Comparison of ENCODE assay signal across 14 mouse cellular contexts in the genomic region with DNA sequence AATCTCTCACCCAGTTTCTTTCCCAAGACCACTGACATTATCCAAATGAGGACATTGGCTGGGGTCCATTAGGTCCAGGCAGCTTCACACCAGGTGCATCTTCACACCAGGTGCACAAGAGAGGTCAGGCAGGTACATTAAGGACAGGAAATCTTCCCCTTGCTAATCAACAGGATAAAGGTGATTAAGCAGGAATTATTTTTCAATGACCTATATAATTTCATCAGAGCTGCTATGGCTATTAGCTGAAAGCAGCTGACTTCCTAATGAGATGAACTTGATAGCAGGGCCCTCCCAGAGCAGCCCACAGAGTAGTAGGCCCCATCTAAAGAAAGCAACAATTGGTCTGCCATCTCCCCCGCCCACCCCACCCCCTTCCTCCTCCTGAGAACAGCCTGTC. TPM values are rescaled to one million over a fixed set of nuclear protein-coding genes. Genes with fewer than 3 reads are reported as not detected.
DNase-seq lines count a peak whose midpoint lies in the region; ATAC-seq and TF ChIP-seq lines count a peak whose summit lies in the region.
"Had no signal": no experiment of that assay in that cellular context is flagged by ENCODE, and none has a peak within 500 bp of the region (broad histone marks: within the 10 kb centered on the region; RNA-seq: fewer than 3 reads in every experiment).

No protein-coding gene starts in this region.

- no peaks in the 10 kb centered on the region for H3K4me1 ChIP-seq in forebrain, postnatal 0 days (ENCODE audit: insufficient read depth)
- H3K4me1 ChIP-seq in forebrain, embryonic 15.5 days: peaks cover 20% of the 10 kb centered on the region
- H3K4me1 ChIP-seq in kidney, embryonic 14.5 days (ENCODE audit: control insufficient read depth, insufficient read depth, low read length): peaks cover 9% of the 10 kb centered on the region; the same call in 1 of the 2 replicates
- H3K4me1 ChIP-seq in limb, embryonic 14.5 days (ENCODE audit: control insufficient read depth, insufficient read depth, low read length): peaks cover 9% of the 10 kb centered on the region; the same call in 1 of the 2 replicates

- H3K9ac ChIP-seq in forebrain, postnatal 0 days: no peak overlapping the region
- H3K9ac ChIP-seq in forebrain, embryonic 15.5 days (replicated peaks): no peak overlapping the region
- H3K9ac ChIP-seq in kidney, embryonic 14.5 days (ENCODE audit: low read depth, low read length): no peak overlapping the region
- H3K9ac ChIP-seq in limb, embryonic 14.5 days (ENCODE audit: low read depth, low read length, severe bottlenecking): no peak overlapping the region

- no peak overlapping the region for H3K27ac ChIP-seq in forebrain, postnatal 0 days (ENCODE audit: low read depth, low read length)
- no peak overlapping the region for H3K27ac ChIP-seq in forebrain, embryonic 15.5 days (replicated peaks)
- H3K27ac ChIP-seq in kidney, embryonic 14.5 days (ENCODE audit: low read depth, low read length): no peak overlapping the region
- H3K27ac ChIP-seq in limb, embryonic 14.5 days (replicated peaks; ENCODE audit: low read depth, low read length): no peak overlapping the region

- no peak overlapping the region for H3K4me3 ChIP-seq in forebrain, postnatal 0 days (ENCODE audit: low read depth, low read length)
- no peak overlapping the region for H3K4me3 ChIP-seq in forebrain, embryonic 15.5 days
- no peak overlapping the region for H3K4me3 ChIP-seq in kidney, embryonic 14.5 days (ENCODE audit: low read length)
- H3K4me3 ChIP-seq in C2C12 (ENCODE audit: insufficient read depth, poor library complexity, severe bottlenecking): peak overlapping the region; percentile 54
- H3K4me3 ChIP-seq in limb, embryonic 14.5 days (replicated peaks; ENCODE audit: low read length): no peak overlapping the region

- no peaks in the 10 kb centered on the region for H3K36me3 ChIP-seq in forebrain, postnatal 0 days (ENCODE audit: insufficient read depth)
- H3K36me3 ChIP-seq in forebrain, embryonic 15.5 days: no peaks in the 10 kb centered on the region
- no peaks in the 10 kb centered on the region for H3K36me3 ChIP-seq in kidney, embryonic 14.5 days (ENCODE audit: control insufficient read depth, insufficient read depth, low read length)
- no peaks in the 10 kb centered on the region for H3K36me3 ChIP-seq in C2C12 (ENCODE audit: control insufficient read depth, insufficient read depth)
- no peaks in the 10 kb centered on the region for H3K36me3 ChIP-seq in limb, embryonic 14.5 days (ENCODE audit: control insufficient read depth, insufficient read depth, low read length)

- peaks cover 53% of the 10 kb centered on the region for H3K79me2 ChIP-seq in C2C12 (ENCODE audit: control insufficient read depth, insufficient read depth)

- no peak for DNase-seq in forebrain, postnatal 0 days
- DNase-seq in kidney, postnatal 4 days: no peak
- DNase-seq in limb, embryonic 14.5 days (ENCODE audit: low spot score): no peak
- no peak for DNase-seq in Muller cell, postnatal 12 days (ENCODE audit: inconsistent ontology term)
- DNase-seq: cerebellum, adult 11-12 months; gastrocnemius, postnatal 14 days; spleen, adult 18-20 months; thymus, adult 2 months had no signal

- H3ac ChIP-seq in C2C12 (ENCODE audit: control insufficient read depth, insufficient read length, low read depth): no peak overlapping the region

- peaks cover 27% of the 10 kb centered on the region for H3K79me3 ChIP-seq in C2C12 (ENCODE audit: low read depth)

- TF ChIP-seq POLR2A in limb, embryonic 14.5 days (IDR thresholded peaks at IDR 0.05; ENCODE audit: borderline replicate concordance, extremely low read depth, insufficient read depth, insufficient read length): no peak

- 31% methylated on average over 1 of the region's 1 CpGs for WGBS in forebrain, postnatal 0 days
- WGBS in forebrain, embryonic 15.5 days: 12% methylated on average over 1 of the region's 1 CpGs
- 17% methylated on average over 1 of the region's 1 CpGs for WGBS in kidney, embryonic 14.5 days
- WGBS in limb, embryonic 14.5 days: 80% methylated on average over 1 of the region's 1 CpGs

- peak overlapping the region; percentile 88; the same call in 1 of the 2 replicates for H3K4me2 ChIP-seq in forebrain, postnatal 0 days (ENCODE audit: low read depth)
- no peak overlapping the region for H3K4me2 ChIP-seq in forebrain, embryonic 15.5 days (replicated peaks)
- H3K4me2 ChIP-seq in kidney, embryonic 14.5 days (replicated peaks; ENCODE audit: low read depth, low read length): peak overlapping the region; percentile 86
- peak overlapping the region; percentile 88 for H3K4me2 ChIP-seq in limb, embryonic 14.5 days (replicated peaks; ENCODE audit: low read depth, low read length, severe bottlenecking)

- no peaks in the 10 kb centered on the region for H3K9me3 ChIP-seq in forebrain, postnatal 0 days (ENCODE audit: low read length)
- no peaks in the 10 kb centered on the region for H3K9me3 ChIP-seq in forebrain, embryonic 15.5 days
- no peaks in the 10 kb centered on the region for H3K9me3 ChIP-seq in kidney, embryonic 14.5 days (ENCODE audit: control insufficient read depth, low read length)
- no peaks in the 10 kb centered on the region for H3K9me3 ChIP-seq in limb, embryonic 14.5 days (ENCODE audit: control insufficient read depth, low read length)

- no peaks in the 10 kb centered on the region for H3K27me3 ChIP-seq in forebrain, postnatal 0 days (ENCODE audit: insufficient read depth, low read length)
- H3K27me3 ChIP-seq in forebrain, embryonic 15.5 days: peaks cover 18% of the 10 kb centered on the region
- no peaks in the 10 kb centered on the region; the same call in none of the 2 replicates for H3K27me3 ChIP-seq in kidney, embryonic 14.5 days (ENCODE audit: control insufficient read depth, insufficient read depth, low read length)
- H3K27me3 ChIP-seq in C2C12 (ENCODE audit: control insufficient read depth, insufficient read depth, insufficient read length): no peaks in the 10 kb centered on the region
- no peaks in the 10 kb centered on the region for H3K27me3 ChIP-seq in limb, embryonic 14.5 days (ENCODE audit: control insufficient read depth, insufficient read depth, low read length)

- no peak for TF ChIP-seq CTCF in forebrain, postnatal 0 days (IDR thresholded peaks at IDR 0.05; ENCODE audit: low read depth)
- no peak for TF ChIP-seq CTCF in C2C12 (IDR thresholded peaks at IDR 0.05; ENCODE audit: control insufficient read depth, insufficient read depth, insufficient read length)

- ATAC-seq in forebrain, postnatal 0 days: no peak
- ATAC-seq in forebrain, embryonic 15.5 days (replicated peaks): no peak
- no peak for ATAC-seq in kidney, embryonic 14.5 days (ENCODE audit: low FRiP score, low TSS enrichment)
- ATAC-seq in limb, embryonic 14.5 days (ENCODE audit: low FRiP score, low read depth): no peak
- ATAC-seq in granulocyte monocyte progenitor cell, adult 5-6 weeks (replicated peaks; ENCODE audit: poor library complexity, severe bottlenecking): no peak
- ATAC-seq: hindbrain, embryonic 16.5 days had no signal

TF ChIP-seq in C2C12, 6 proteins besides CTCF, POLR2A, EP300 and RAD21:
- TF ChIP-seq CEBPB (IDR thresholded peaks at IDR 0.05; ENCODE audit: low read depth): no peak
- no peak for TF ChIP-seq MYOD1 (IDR thresholded peaks at IDR 0.05; ENCODE audit: control insufficient read depth, insufficient read length, low read depth)
- TF ChIP-seq FOSL1 (IDR thresholded peaks at IDR 0.05; ENCODE audit: insufficient read depth, low read length, poor library complexity, severe bottlenecking): no peak
- no peak for TF ChIP-seq MYOG (IDR thresholded peaks at IDR 0.05; ENCODE audit: control insufficient read depth, extremely low read depth, insufficient read length)
- no peak for TF ChIP-seq MAX (IDR thresholded peaks at IDR 0.05)
- TF ChIP-seq USF1 (IDR thresholded peaks at IDR 0.05; ENCODE audit: low read depth): no peak

RNA-seq across cellular contexts. Expression of a gene that starts 1.4 kb away (rescaled TPM):
- total RNA-seq in forebrain, postnatal 0 days (2014; rRNA removed): 1.1 and 1.6 TPM in 2 replicates
- polyA plus RNA-seq in forebrain, postnatal 0 days (2015; fragmentation: Nextera tagmentation; extraction: Ambion mirVana): 1.1 and 1.2 TPM in 2 replicates
- polyA plus RNA-seq in forebrain, embryonic 15.5 days (2015; fragmentation: Nextera tagmentation; extraction: Ambion mirVana): 1.2 and 1.9 TPM in 2 replicates
- 1.8 and 2.6 TPM in 2 replicates for polyA plus RNA-seq in kidney, embryonic 14.5 days (2014; fragmentation: Nextera tagmentation; extraction: Ambion mirVana)
- polyA plus RNA-seq in C2C12 (2012; fragmentation: generic; extraction: Trizol): 1.4 TPM
- polyA plus RNA-seq in limb, embryonic 14.5 days (2012; rRNA removed): 0.89 and 1.1 TPM in 2 replicates
- 2.4 and 3.2 TPM in 2 replicates for polyA plus RNA-seq in limb, embryonic 14.5 days (2014; fragmentation: Nextera tagmentation; extraction: Ambion mirVana)
- not detected in 2 replicates for total RNA-seq in granulocyte monocyte progenitor cell, adult 5-6 weeks (2014; fragmentation: Nextera tagmentation)
- total RNA-seq in granulocyte monocyte progenitor cell, adult 5-6 weeks (2017): not detected in 2 replicates
- total RNA-seq: megakaryocyte progenitor cell, adult 5-6 weeks had no signal

RNA-seq across cellular contexts. Expression of a gene that starts 1.4 kb away (rescaled TPM):
- total RNA-seq in forebrain, postnatal 0 days (2014; rRNA removed): 0.67 and 2.8 TPM in 2 replicates
- 0.34 and 1.2 TPM in 2 replicates for polyA plus RNA-seq in forebrain, postnatal 0 days (2015; fragmentation: Nextera tagmentation; extraction: Ambion mirVana)
- 2.2 and 3.1 TPM in 2 replicates for polyA plus RNA-seq in forebrain, embryonic 15.5 days (2015; fragmentation: Nextera tagmentation; extraction: Ambion mirVana)
- 5.8 and 15.1 TPM in 2 replicates for polyA plus RNA-seq in kidney, embryonic 14.5 days (2014; fragmentation: Nextera tagmentation; extraction: Ambion mirVana)
- polyA plus RNA-seq in C2C12 (2012; fragmentation: generic; extraction: Trizol): 7.3 TPM
- 2.0 TPM in 2 replicates for polyA plus RNA-seq in limb, embryonic 14.5 days (2012; rRNA removed)
- 10.9 and 13.4 TPM in 2 replicates for polyA plus RNA-seq in limb, embryonic 14.5 days (2014; fragmentation: Nextera tagmentation; extraction: Ambion mirVana)
- not detected in 2 replicates for total RNA-seq in granulocyte monocyte progenitor cell, adult 5-6 weeks (2014; fragmentation: Nextera tagmentation)
- total RNA-seq in granulocyte monocyte progenitor cell, adult 5-6 weeks (2017): not detected in 2 replicates
- total RNA-seq: megakaryocyte progenitor cell, adult 5-6 weeks had no signal
